Mouse (Mus musculus): Measurements from ENCODE around the gene Serpinc1. TPM values are rescaled to one million over a fixed set of nuclear protein-coding genes. Genes with fewer than 3 reads are reported as not detected.
A peak's percentile ranks its signal among the peaks of the same experiment; 100 is the strongest.
"Not testable (repeated sequence)": the region's sequence is repeated elsewhere in the genome, so short reads cannot be mapped to it uniquely, and the experiment has no call there.

Serpinc1 gene
- polyA plus RNA-seq, 1 experiment from 2014 or later: 1.7 TPM

DNA sequence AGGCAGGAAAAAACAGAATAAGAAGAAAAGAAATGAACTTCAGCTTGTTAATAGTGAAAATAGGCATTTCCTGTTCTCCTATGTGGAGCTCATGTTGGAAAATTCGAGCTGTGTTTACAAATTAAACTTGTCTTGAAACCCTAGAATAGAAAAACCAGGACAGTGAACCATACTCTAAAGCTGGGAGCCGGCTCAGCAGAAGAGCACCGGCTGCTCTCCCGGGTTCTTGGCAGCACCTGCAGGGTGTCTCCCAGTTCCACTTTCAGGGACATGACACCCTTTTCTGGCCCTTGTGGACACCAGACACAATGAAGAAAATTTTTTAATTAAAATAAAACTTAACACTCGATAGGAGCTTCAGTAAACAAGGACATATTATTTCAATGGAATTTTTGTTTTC, 9.7 kb upstream of the Serpinc1 start:
- no peaks in the 10 kb centered on the region for H3K4me1 ChIP-seq (ENCODE audit: insufficient read depth, low read depth, low read length)
- DNase-seq (ENCODE audit: low spot score) (no peak), ATAC-seq (no peak)
- H3K27me3 ChIP-seq (replicated peaks; ENCODE audit: insufficient read depth, low read length): no peaks in the 10 kb centered on the region
- TF ChIP-seq CTCF (IDR thresholded peaks at IDR 0.05) (no peak), EP300 (IDR thresholded peaks at IDR 0.05) (no peak)
- H3K9ac ChIP-seq (replicated peaks; ENCODE audit: low read depth): no peak overlapping the region
- H3K36me3 ChIP-seq (ENCODE audit: insufficient read depth, low read length): peaks cover 35% of the 10 kb centered on the region; the same call in 1 of the 2 replicates
- 74% methylated on average over 5 of the region's 5 CpGs for WGBS
- H3K27ac ChIP-seq (ENCODE audit: low read length): no peak overlapping the region
- no peak overlapping the region for H3K4me3 ChIP-seq (ENCODE audit: low read depth, low read length)
- H3K4me2 ChIP-seq (replicated peaks; ENCODE audit: low read depth, low read length): no peak overlapping the region
- H3K9me3 ChIP-seq (ENCODE audit: low read length): no peaks in the 10 kb centered on the region

DNA sequence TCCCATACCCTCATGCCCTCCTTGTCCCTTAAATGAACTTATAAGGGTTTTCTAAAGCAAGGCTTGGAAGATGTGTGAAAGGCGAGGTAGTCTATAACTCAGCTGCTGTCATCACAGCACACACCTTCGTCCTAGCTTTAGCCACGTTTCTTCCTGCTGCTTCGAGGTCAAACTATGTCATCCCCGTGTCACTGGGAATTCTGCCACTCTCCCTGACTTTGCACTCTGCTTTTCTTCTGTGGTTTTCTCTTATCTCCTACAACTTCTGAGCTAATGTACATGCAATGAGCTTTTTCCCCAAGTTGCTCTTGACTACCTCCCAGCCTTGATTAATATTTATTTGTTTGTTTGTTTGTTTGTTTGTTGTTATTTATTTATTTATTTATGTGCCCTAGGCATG, 1.6 kb downstream of the Serpinc1 start:
- Histone ChIP-seq H3K4me1 (ENCODE audit: insufficient read depth, low read depth, low read length) (no peaks in the 10 kb centered on the region; the same call in 1 of the 2 replicates), H3K4me2 (replicated peaks; ENCODE audit: low read depth, low read length) (no peak overlapping the region), H3K4me3 (ENCODE audit: low read depth, low read length) (no peak overlapping the region), H3K9me3 (ENCODE audit: low read length) (no peaks in the 10 kb centered on the region), H3K27me3 (replicated peaks; ENCODE audit: insufficient read depth, low read length) (no peaks in the 10 kb centered on the region), H3K9ac (replicated peaks; ENCODE audit: low read depth) (no peak overlapping the region), H3K27ac (ENCODE audit: low read length) (no peak overlapping the region), H3K36me3 (ENCODE audit: insufficient read depth, low read length) (no peaks in the 10 kb centered on the region)
- no peak for DNase-seq (ENCODE audit: low spot score)
- WGBS: 68% methylated on average over 5 of the region's 5 CpGs
- no peak for ATAC-seq
- TF ChIP-seq CTCF (IDR thresholded peaks at IDR 0.05) (no peak), EP300 (IDR thresholded peaks at IDR 0.05) (no peak)

DNA sequence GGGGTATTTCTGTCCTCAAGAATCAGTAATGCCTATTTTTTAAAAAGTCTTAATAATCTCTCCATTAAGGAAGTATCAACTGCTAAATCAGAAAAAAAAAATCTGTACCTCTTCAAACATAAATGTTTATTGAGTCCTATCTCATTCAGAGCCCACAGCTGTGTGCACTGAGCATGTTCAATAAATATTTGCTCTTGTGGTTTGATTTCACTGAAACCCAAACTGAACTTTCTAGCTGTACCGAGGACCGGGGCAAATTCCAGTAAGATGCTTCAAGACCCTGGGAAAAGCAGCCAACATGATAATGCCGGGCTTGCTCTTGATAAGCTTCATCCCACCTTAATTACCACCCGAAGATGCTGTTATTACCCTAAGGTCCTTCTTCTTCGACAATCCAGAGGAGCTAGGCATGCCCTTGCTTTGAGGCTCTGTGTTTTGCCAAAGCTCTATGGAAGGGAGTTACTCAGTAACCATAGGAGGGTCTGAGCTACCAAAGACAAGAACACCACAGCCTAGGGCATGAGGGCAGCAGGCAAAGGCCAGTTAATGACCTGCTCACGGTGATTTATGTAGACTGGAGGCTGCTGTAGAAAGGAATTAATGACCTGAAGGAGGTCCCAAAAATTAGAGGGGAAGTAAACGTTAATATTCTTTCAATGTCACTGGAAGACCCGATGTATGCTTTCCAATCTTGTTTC, 2.3 kb downstream of the Serpinc1 start:
- ATAC-seq (no peak), DNase-seq (ENCODE audit: low spot score) (no peak)
- Histone ChIP-seq H3K36me3 (ENCODE audit: insufficient read depth, low read length) (no peaks in the 10 kb centered on the region), H3K9ac (replicated peaks; ENCODE audit: low read depth) (no peak overlapping the region), H3K4me2 (replicated peaks; ENCODE audit: low read depth, low read length) (no peak overlapping the region), H3K9me3 (ENCODE audit: low read length) (no peaks in the 10 kb centered on the region), H3K4me3 (ENCODE audit: low read depth, low read length) (no peak overlapping the region), H3K27ac (ENCODE audit: low read length) (no peak overlapping the region), H3K27me3 (replicated peaks; ENCODE audit: insufficient read depth, low read length) (no peaks in the 10 kb centered on the region), H3K4me1 (ENCODE audit: insufficient read depth, low read depth, low read length) (no peaks in the 10 kb centered on the region; the same call in 1 of the 2 replicates)
- TF ChIP-seq EP300 (IDR thresholded peaks at IDR 0.05): no peak
- TF ChIP-seq CTCF (IDR thresholded peaks at IDR 0.05): no peak
- WGBS: 56% methylated on average over 8 of the region's 8 CpGs

DNA sequence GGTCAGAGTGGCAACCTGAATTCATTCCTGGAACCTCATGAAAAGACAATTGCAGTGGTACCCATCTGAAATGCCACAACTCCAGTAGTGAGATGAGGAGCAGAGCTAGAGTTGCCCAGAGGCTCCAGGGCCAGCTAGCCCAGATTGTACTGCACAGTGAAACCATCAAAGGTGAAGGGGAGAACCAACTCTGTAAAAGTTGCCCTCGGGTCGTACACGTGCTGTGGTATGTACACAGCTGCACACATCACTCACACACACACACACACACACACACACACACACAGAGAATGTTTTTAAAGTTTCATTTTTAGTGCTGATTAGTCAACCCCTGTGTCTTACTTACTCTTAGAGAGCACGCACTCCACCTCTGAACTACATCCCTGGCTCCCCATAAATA, 3.0 kb downstream of the Serpinc1 start:
- Histone ChIP-seq H3K4me2 (replicated peaks; ENCODE audit: low read depth, low read length) (no peak overlapping the region), H3K4me1 (ENCODE audit: insufficient read depth, low read depth, low read length) (no peaks in the 10 kb centered on the region; the same call in 1 of the 2 replicates), H3K9ac (replicated peaks; ENCODE audit: low read depth) (no peak overlapping the region), H3K27me3 (replicated peaks; ENCODE audit: insufficient read depth, low read length) (no peaks in the 10 kb centered on the region), H3K4me3 (ENCODE audit: low read depth, low read length) (no peak overlapping the region), H3K9me3 (ENCODE audit: low read length) (no peaks in the 10 kb centered on the region), H3K36me3 (ENCODE audit: insufficient read depth, low read length) (no peaks in the 10 kb centered on the region), H3K27ac (ENCODE audit: low read length) (no peak overlapping the region)
- no peak for TF ChIP-seq CTCF (IDR thresholded peaks at IDR 0.05)
- TF ChIP-seq EP300 (IDR thresholded peaks at IDR 0.05): no peak
- WGBS: 77% methylated on average over 4 of the region's 4 CpGs
- DNase-seq (ENCODE audit: low spot score) (no peak), ATAC-seq (no peak)

- ATAC-seq: no peak
- peak; percentile 41 for DNase-seq (ENCODE audit: low spot score)
- 45% methylated on average over 3 of the region's 3 CpGs for WGBS
Observed at GRCm38 (mm10) chr1:160982887-160983286, 4.5 kb downstream of the Serpinc1 start.

DNA sequence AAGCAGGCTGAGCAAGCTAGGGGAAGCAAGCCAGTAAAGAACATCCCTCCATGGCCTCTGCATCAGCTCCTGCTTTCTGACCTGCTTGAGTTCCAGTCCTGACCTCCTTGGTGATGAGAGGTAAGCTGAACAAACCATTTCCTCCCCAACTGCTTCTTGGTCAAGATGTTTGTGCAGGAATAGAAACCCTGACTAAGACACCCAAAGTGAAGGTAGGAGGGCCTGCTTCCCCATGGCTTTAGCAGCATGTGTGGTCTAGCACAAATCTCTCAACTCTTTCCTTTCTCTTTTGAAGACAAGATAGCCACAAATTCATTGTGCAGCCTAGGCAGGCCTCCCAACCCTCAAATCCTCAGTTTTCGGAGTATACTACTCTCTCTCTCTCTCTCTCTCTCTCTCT, 6.3 kb downstream of the Serpinc1 start:
- H3K9me3 ChIP-seq (ENCODE audit: low read length); ATAC-seq; H3K27me3 ChIP-seq (replicated peaks; ENCODE audit: insufficient read depth, low read length); H3K4me2 ChIP-seq (replicated peaks; ENCODE audit: low read depth, low read length); H3K36me3 ChIP-seq (ENCODE audit: insufficient read depth, low read length); H3K9ac ChIP-seq (replicated peaks; ENCODE audit: low read depth); H3K4me3 ChIP-seq (ENCODE audit: low read depth, low read length); H3K27ac ChIP-seq (ENCODE audit: low read length); DNase-seq (ENCODE audit: low spot score); H3K4me1 ChIP-seq (ENCODE audit: insufficient read depth, low read depth, low read length): not testable (repeated sequence)
- WGBS: 83% methylated on average over 1 of the region's 1 CpGs

More at GRCm38 (mm10) chr1:160982887-160983286, 4.5 kb downstream of the Serpinc1 start:
- Histone ChIP-seq H3K4me1 (ENCODE audit: insufficient read depth, low read depth, low read length) (no peaks in the 10 kb centered on the region; the same call in 1 of the 2 replicates), H3K4me3 (ENCODE audit: low read depth, low read length) (no peak overlapping the region), H3K27me3 (replicated peaks; ENCODE audit: insufficient read depth, low read length) (no peaks in the 10 kb centered on the region), H3K36me3 (ENCODE audit: insufficient read depth, low read length) (no peaks in the 10 kb centered on the region), H3K27ac (ENCODE audit: low read length) (no peak overlapping the region), H3K9ac (replicated peaks; ENCODE audit: low read depth) (no peak overlapping the region), H3K4me2 (replicated peaks; ENCODE audit: low read depth, low read length) (no peak overlapping the region), H3K9me3 (ENCODE audit: low read length) (no peaks in the 10 kb centered on the region)
- no peak for TF ChIP-seq CTCF (IDR thresholded peaks at IDR 0.05)
- no peak for TF ChIP-seq EP300 (IDR thresholded peaks at IDR 0.05)

All from lung, postnatal 0 days (tissue).